ENCODE assay signal across 8 mouse cellular contexts in the genomic region with DNA sequence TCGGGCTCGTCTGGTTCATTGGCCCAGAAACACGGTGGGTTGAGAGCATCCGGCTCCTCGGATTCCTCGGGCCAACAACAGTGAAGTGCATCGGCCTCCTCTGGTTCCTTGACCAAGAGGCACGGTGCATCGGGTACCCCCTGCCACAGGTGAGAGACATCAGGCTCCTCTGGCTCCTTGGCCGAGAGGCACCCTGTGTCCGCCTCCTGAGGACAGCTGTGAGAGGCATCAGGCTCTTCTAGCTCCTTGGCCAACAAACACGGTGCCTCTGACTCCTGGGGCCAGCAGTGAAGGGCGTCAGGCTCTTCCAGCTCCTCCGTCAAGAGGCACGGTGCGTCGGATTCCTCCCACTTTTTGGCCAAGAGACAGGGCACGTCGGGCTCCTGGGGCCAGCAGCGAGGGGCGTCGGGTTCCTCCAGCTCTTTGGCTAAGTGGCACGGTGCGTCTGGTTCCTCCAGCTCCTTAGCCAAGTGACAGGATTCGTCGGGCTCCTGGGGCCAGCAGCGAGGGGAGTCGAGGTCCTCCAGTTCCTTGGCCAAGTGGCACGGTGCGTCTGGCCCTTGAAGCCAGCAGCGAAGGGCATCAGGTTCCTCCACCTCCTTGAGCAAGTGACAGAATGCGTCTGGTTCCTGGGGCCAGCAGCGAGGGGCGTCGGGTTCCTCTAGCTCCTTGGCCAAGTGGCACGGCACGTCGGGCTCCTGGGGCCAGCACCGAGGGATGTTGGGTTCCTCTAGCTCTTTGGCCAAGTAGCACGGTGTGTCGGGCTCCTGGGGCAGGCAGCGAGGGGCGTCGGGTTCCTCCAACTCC. TPM values are rescaled to one million over a fixed set of nuclear protein-coding genes. Genes with fewer than 3 reads are reported as not detected.
DNase-seq lines count a peak whose midpoint lies in the region; ATAC-seq lines count a peak whose summit lies in the region.

No protein-coding gene starts in this region.

- peak overlapping the region; percentile 90 for H3K4me3 ChIP-seq in embryonic facial prominence, embryonic 10.5 days
- peak overlapping the region; percentile 69 for H3K4me3 ChIP-seq in heart, embryonic 12.5 days
- H3K4me3 ChIP-seq in limb, embryonic 10.5 days = peak overlapping the region; percentile 97
- H3K4me3 ChIP-seq in midbrain, embryonic 15.5 days = peak overlapping the region; percentile 83

- WGBS in embryonic facial prominence, embryonic 10.5 days = under 1% methylated on average over 44 of the region's 44 CpGs
- WGBS in heart, embryonic 12.5 days = 1% methylated on average over 44 of the region's 44 CpGs
- WGBS in limb, embryonic 10.5 days = under 1% methylated on average over 44 of the region's 44 CpGs
- 1% methylated on average over 44 of the region's 44 CpGs for WGBS in midbrain, embryonic 15.5 days

- H3K27me3 ChIP-seq in embryonic facial prominence, embryonic 10.5 days (replicated peaks; ENCODE audit: low read depth, poor library complexity, severe bottlenecking) = peaks cover 31% of the 10 kb centered on the region
- H3K27me3 ChIP-seq in heart, embryonic 12.5 days (replicated peaks) = peaks cover 3% of the 10 kb centered on the region; the same call in 1 of the 2 replicates
- H3K27me3 ChIP-seq in limb, embryonic 10.5 days (ENCODE audit: low read depth, poor library complexity, severe bottlenecking) = peaks cover 32% of the 10 kb centered on the region
- H3K27me3 ChIP-seq in midbrain, embryonic 15.5 days (replicated peaks) = 0 out of 2 replicates have a peak, but pooled peaks cover 3% of the 10 kb centered on the region

- peak overlapping the region; percentile 79 for H3K9ac ChIP-seq in heart, embryonic 12.5 days
- peak overlapping the region; percentile 93 for H3K9ac ChIP-seq in midbrain, embryonic 15.5 days

- H3K9me3 ChIP-seq in embryonic facial prominence, embryonic 10.5 days = no peaks in the 10 kb centered on the region
- H3K9me3 ChIP-seq in heart, embryonic 12.5 days (replicated peaks) = no peaks in the 10 kb centered on the region
- no peaks in the 10 kb centered on the region for H3K9me3 ChIP-seq in limb, embryonic 10.5 days (replicated peaks)
- no peaks in the 10 kb centered on the region for H3K9me3 ChIP-seq in midbrain, embryonic 15.5 days

- DNase-seq in right cerebral cortex, postnatal 4 days = peak; percentile 21
- DNase-seq in right cerebral cortex, adult 2 months (ENCODE audit: low spot score in 2 of 2) = no peak
- DNase-seq in embryonic facial prominence, embryonic 10.5 days (ENCODE audit: low spot score) = no peak
- peak; percentile 73 for DNase-seq in limb, embryonic 10.5 days (ENCODE audit: low spot score)
- no peak for DNase-seq in frontal cortex, adult 2 months (ENCODE audit: extremely low spot score in 1 of 2, low spot score in 1 of 2)

- peak overlapping the region; percentile 94 for H3K27ac ChIP-seq in embryonic facial prominence, embryonic 10.5 days (replicated peaks)
- no peak overlapping the region for H3K27ac ChIP-seq in heart, embryonic 12.5 days (ENCODE audit: poor library complexity, severe bottlenecking)
- H3K27ac ChIP-seq in limb, embryonic 10.5 days = peak overlapping the region; percentile 92
- H3K27ac ChIP-seq in midbrain, embryonic 15.5 days = peak overlapping the region; percentile 91

- peaks cover 51% of the 10 kb centered on the region for H3K4me1 ChIP-seq in embryonic facial prominence, embryonic 10.5 days
- H3K4me1 ChIP-seq in heart, embryonic 12.5 days (replicated peaks) = peaks cover 48% of the 10 kb centered on the region
- H3K4me1 ChIP-seq in limb, embryonic 10.5 days = peaks cover 48% of the 10 kb centered on the region
- H3K4me1 ChIP-seq in midbrain, embryonic 15.5 days = peaks cover 50% of the 10 kb centered on the region

- peak overlapping the region; percentile 94 for H3K4me2 ChIP-seq in heart, embryonic 12.5 days
- peak overlapping the region; percentile 98 for H3K4me2 ChIP-seq in midbrain, embryonic 15.5 days

- ATAC-seq in heart, embryonic 12.5 days (ENCODE audit: insufficient number of reproducible peaks, low FRiP score) = no peak; the same call in 1 of the 2 replicates
- peak; percentile 48; the same call in 1 of the 2 replicates for ATAC-seq in midbrain, embryonic 15.5 days (replicated peaks)
- ATAC-seq in megakaryocyte progenitor cell, adult 5-6 weeks (replicated peaks; ENCODE audit: poor library complexity) = no peak

- peaks cover 35% of the 10 kb centered on the region for H3K36me3 ChIP-seq in embryonic facial prominence, embryonic 10.5 days (replicated peaks)
- H3K36me3 ChIP-seq in heart, embryonic 12.5 days = peaks cover 8% of the 10 kb centered on the region; the same call in 1 of the 2 replicates
- peaks cover 33% of the 10 kb centered on the region for H3K36me3 ChIP-seq in limb, embryonic 10.5 days
- H3K36me3 ChIP-seq in midbrain, embryonic 15.5 days (replicated peaks) = 0 out of 2 replicates have a peak, but pooled peaks cover 2% of the 10 kb centered on the region

RNA-seq across cellular contexts. Expression of a gene that starts 1.1 kb away (rescaled TPM):
- polyA plus RNA-seq in embryonic facial prominence, embryonic 10.5 days (2016; fragmentation: Nextera tagmentation; extraction: Ambion mirVana) = 24.5 and 25.3 TPM in 2 replicates
- polyA plus RNA-seq in heart, embryonic 12.5 days (2016; fragmentation: Nextera tagmentation; extraction: Ambion mirVana) = 15.4 and 15.5 TPM in 2 replicates
- 20.9 and 22.1 TPM in 2 replicates for polyA plus RNA-seq in limb, embryonic 10.5 days (2016; fragmentation: Nextera tagmentation; extraction: Ambion mirVana)
- polyA plus RNA-seq in midbrain, embryonic 15.5 days (2015; fragmentation: Nextera tagmentation; extraction: Ambion mirVana) = 32.2 and 32.6 TPM in 2 replicates
- polyA plus RNA-seq in frontal cortex, adult 2 months (2012; rRNA removed) = 98.1 and 98.7 TPM in 2 replicates
- 0.69 and 1.6 TPM in 2 replicates for total RNA-seq in megakaryocyte progenitor cell, adult 5-6 weeks (2015)
- 0.83 and 1.9 TPM in 2 replicates for total RNA-seq in megakaryocyte progenitor cell, adult 5-6 weeks (2017)

RNA-seq across cellular contexts. Expression of a gene that starts 21.9 kb away (rescaled TPM):
- polyA plus RNA-seq in embryonic facial prominence, embryonic 10.5 days (2016; fragmentation: Nextera tagmentation; extraction: Ambion mirVana) = 29.1 and 30.1 TPM in 2 replicates
- 33.4 and 37.1 TPM in 2 replicates for polyA plus RNA-seq in heart, embryonic 12.5 days (2016; fragmentation: Nextera tagmentation; extraction: Ambion mirVana)
- polyA plus RNA-seq in limb, embryonic 10.5 days (2016; fragmentation: Nextera tagmentation; extraction: Ambion mirVana) = 23.0 and 26.3 TPM in 2 replicates
- 34.2 and 36.3 TPM in 2 replicates for polyA plus RNA-seq in midbrain, embryonic 15.5 days (2015; fragmentation: Nextera tagmentation; extraction: Ambion mirVana)
- polyA plus RNA-seq in frontal cortex, adult 2 months (2012; rRNA removed) = 39.6 and 41.5 TPM in 2 replicates
- 2.9 and 5.3 TPM in 2 replicates for total RNA-seq in megakaryocyte progenitor cell, adult 5-6 weeks (2015)
- 10.1 and 11.7 TPM in 2 replicates for total RNA-seq in megakaryocyte progenitor cell, adult 5-6 weeks (2017)

RNA-seq across cellular contexts. Expression of a gene that starts 27.2 kb away (rescaled TPM):
- polyA plus RNA-seq in embryonic facial prominence, embryonic 10.5 days (2016; fragmentation: Nextera tagmentation; extraction: Ambion mirVana) = 145 and 159 TPM in 2 replicates
- 65.9 and 69.0 TPM in 2 replicates for polyA plus RNA-seq in heart, embryonic 12.5 days (2016; fragmentation: Nextera tagmentation; extraction: Ambion mirVana)
- polyA plus RNA-seq in limb, embryonic 10.5 days (2016; fragmentation: Nextera tagmentation; extraction: Ambion mirVana) = 163 and 186 TPM in 2 replicates
- polyA plus RNA-seq in midbrain, embryonic 15.5 days (2015; fragmentation: Nextera tagmentation; extraction: Ambion mirVana) = 24.7 and 25.1 TPM in 2 replicates
- polyA plus RNA-seq in frontal cortex, adult 2 months (2012; rRNA removed) = 9.2 and 10.1 TPM in 2 replicates
- 46.5 and 47.1 TPM in 2 replicates for total RNA-seq in megakaryocyte progenitor cell, adult 5-6 weeks (2015)
- 42.7 and 45.4 TPM in 2 replicates for total RNA-seq in megakaryocyte progenitor cell, adult 5-6 weeks (2017)

RNA-seq across cellular contexts. Expression of a gene that starts 44.9 kb away (rescaled TPM):
- 1.2 TPM in 2 replicates for polyA plus RNA-seq in embryonic facial prominence, embryonic 10.5 days (2016; fragmentation: Nextera tagmentation; extraction: Ambion mirVana)
- 1.2 TPM in 2 replicates for polyA plus RNA-seq in heart, embryonic 12.5 days (2016; fragmentation: Nextera tagmentation; extraction: Ambion mirVana)
- 0.53 and 0.56 TPM in 2 replicates for polyA plus RNA-seq in limb, embryonic 10.5 days (2016; fragmentation: Nextera tagmentation; extraction: Ambion mirVana)
- polyA plus RNA-seq in midbrain, embryonic 15.5 days (2015; fragmentation: Nextera tagmentation; extraction: Ambion mirVana) = 4.0 and 4.6 TPM in 2 replicates
- polyA plus RNA-seq in frontal cortex, adult 2 months (2012; rRNA removed) = 29.7 and 31.4 TPM in 2 replicates
- 7.2 and 7.4 TPM in 2 replicates for total RNA-seq in megakaryocyte progenitor cell, adult 5-6 weeks (2015)
- 4.9 and 8.6 TPM in 2 replicates for total RNA-seq in megakaryocyte progenitor cell, adult 5-6 weeks (2017)

RNA-seq across cellular contexts. Expression of a gene that starts 55.1 kb away (rescaled TPM):
- polyA plus RNA-seq in embryonic facial prominence, embryonic 10.5 days (2016; fragmentation: Nextera tagmentation; extraction: Ambion mirVana) = 289 and 299 TPM in 2 replicates
- polyA plus RNA-seq in heart, embryonic 12.5 days (2016; fragmentation: Nextera tagmentation; extraction: Ambion mirVana) = 199 and 201 TPM in 2 replicates
- polyA plus RNA-seq in limb, embryonic 10.5 days (2016; fragmentation: Nextera tagmentation; extraction: Ambion mirVana) = 302 and 336 TPM in 2 replicates
- polyA plus RNA-seq in midbrain, embryonic 15.5 days (2015; fragmentation: Nextera tagmentation; extraction: Ambion mirVana) = 172 and 179 TPM in 2 replicates
- 88.4 and 95.4 TPM in 2 replicates for polyA plus RNA-seq in frontal cortex, adult 2 months (2012; rRNA removed)
- 73.3 and 84.4 TPM in 2 replicates for total RNA-seq in megakaryocyte progenitor cell, adult 5-6 weeks (2015)
- total RNA-seq in megakaryocyte progenitor cell, adult 5-6 weeks (2017) = 40.7 and 46.4 TPM in 2 replicates

Comparison
In these comparisons a context has a peak if more than half of its experiments do, and no peak if none do; other contexts are left out.
1. DNase-seq: peak in right cerebral cortex, postnatal 4 days (single experiment) and limb, embryonic 10.5 days (single experiment); none in right cerebral cortex, adult 2 months (0 of 2), embryonic facial prominence, embryonic 10.5 days (single experiment) and frontal cortex, adult 2 months (0 of 2).
2. Peak in every context shown above with its lines, with median percentiles within 50 percentile points of each other: H3K4me3 ChIP-seq.